12 mouse cellular contexts compared by ENCODE assay signal in genomic region chr5:4993192-4993601, GRCm38 (mm10).
A peak's percentile ranks its signal among the peaks of the same experiment; 100 is the strongest.
DNase-seq lines count a peak whose midpoint lies in the region; ATAC-seq and TF ChIP-seq lines count a peak whose summit lies in the region.
"Had no signal": no experiment of that assay in that cellular context is flagged by ENCODE, and none has a peak within 500 bp of the region (broad histone marks: within the 10 kb centered on the region; RNA-seq: fewer than 3 reads in every experiment).

No protein-coding gene starts in this region.

- H3K9ac ChIP-seq in limb, embryonic 14.5 days (ENCODE audit: low read depth, low read length, severe bottlenecking), result no peak overlapping the region
- no peak overlapping the region for H3K9ac ChIP-seq in intestine, embryonic 16.5 days (ENCODE audit: low read depth, low read length)

- no peaks in the 10 kb centered on the region for H3K36me3 ChIP-seq in limb, embryonic 14.5 days (ENCODE audit: control insufficient read depth, insufficient read depth, low read length)
- H3K36me3 ChIP-seq in limb, embryonic 10.5 days, result no peaks in the 10 kb centered on the region
- H3K36me3 ChIP-seq in intestine, embryonic 16.5 days (ENCODE audit: control insufficient read depth, insufficient read depth, low read length), result no peaks in the 10 kb centered on the region

- peak; percentile 44 for DNase-seq in limb, embryonic 14.5 days (ENCODE audit: low spot score)
- no peak for DNase-seq in limb, embryonic 10.5 days (ENCODE audit: low spot score)
- DNase-seq in layer of hippocampus, postnatal 25 days (ENCODE audit: extremely low spot score in 1 of 2, low spot score in 1 of 2), result peak; percentile 54 to 58
- DNase-seq in right cerebral cortex, postnatal 36 days (ENCODE audit: low spot score in 2 of 2), result peak; percentile 92 to 97
- DNase-seq in thymus, postnatal 4 days, result no peak
- no peak for DNase-seq in spleen, postnatal 14 days (ENCODE audit: low spot score in 2 of 2)
- DNase-seq: heart, postnatal 14 days; liver had no signal

- no peak overlapping the region for H3K4me3 ChIP-seq in limb, embryonic 14.5 days (replicated peaks; ENCODE audit: low read length)
- no peak overlapping the region for H3K4me3 ChIP-seq in limb, embryonic 10.5 days
- no peak overlapping the region for H3K4me3 ChIP-seq in cortical plate, adult 2 months (ENCODE audit: insufficient read depth, low read length)
- H3K4me3 ChIP-seq in intestine, embryonic 16.5 days (ENCODE audit: low read length), result no peak overlapping the region
- H3K4me3 ChIP-seq: erythroblast, embryonic 14.5 days; megakaryocyte, embryonic 14.5 days had no signal

- TF ChIP-seq POLR2A in limb, embryonic 14.5 days (IDR thresholded peaks at IDR 0.05; ENCODE audit: borderline replicate concordance, extremely low read depth, insufficient read depth, insufficient read length), result no peak
- no peak for TF ChIP-seq POLR2A in cortical plate, adult 2 months (IDR thresholded peaks at IDR 0.05; ENCODE audit: extremely low read depth, insufficient read depth, low read length)

- TF ChIP-seq CTCF in cortical plate, adult 2 months (IDR thresholded peaks at IDR 0.05; ENCODE audit: extremely low read depth, insufficient read depth, low read length), result no peak

- no peak overlapping the region for H3K4me2 ChIP-seq in limb, embryonic 14.5 days (replicated peaks; ENCODE audit: low read depth, low read length, severe bottlenecking)
- no peak overlapping the region for H3K4me2 ChIP-seq in intestine, embryonic 16.5 days (ENCODE audit: low read depth, low read length)

- no peaks in the 10 kb centered on the region for H3K27me3 ChIP-seq in limb, embryonic 14.5 days (ENCODE audit: control insufficient read depth, insufficient read depth, low read length)
- no peaks in the 10 kb centered on the region for H3K27me3 ChIP-seq in limb, embryonic 10.5 days (ENCODE audit: low read depth, poor library complexity, severe bottlenecking)
- no peaks in the 10 kb centered on the region for H3K27me3 ChIP-seq in intestine, embryonic 16.5 days (replicated peaks; ENCODE audit: control insufficient read depth, insufficient read depth, low read length)
- H3K27me3 ChIP-seq: megakaryocyte, embryonic 14.5 days had no signal

- no peak overlapping the region for H3K27ac ChIP-seq in limb, embryonic 14.5 days (replicated peaks; ENCODE audit: low read depth, low read length)
- no peak overlapping the region for H3K27ac ChIP-seq in limb, embryonic 10.5 days
- peak overlapping the region; percentile 11; the same call in 1 of the 2 replicates for H3K27ac ChIP-seq in cortical plate, adult 2 months (ENCODE audit: insufficient read depth, low read length)
- H3K27ac ChIP-seq in intestine, embryonic 16.5 days (ENCODE audit: low read length), result no peak overlapping the region

- ATAC-seq in limb, embryonic 14.5 days (ENCODE audit: low FRiP score, low read depth), result peak; percentile 50; the same call in 1 of the 2 replicates
- no peak for ATAC-seq in intestine, embryonic 16.5 days

- H3K9me3 ChIP-seq in limb, embryonic 14.5 days (ENCODE audit: control insufficient read depth, low read length), result no peaks in the 10 kb centered on the region
- no peaks in the 10 kb centered on the region for H3K9me3 ChIP-seq in limb, embryonic 10.5 days (replicated peaks)
- H3K9me3 ChIP-seq in intestine, embryonic 16.5 days (ENCODE audit: control insufficient read depth, low read length), result no peaks in the 10 kb centered on the region
- H3K9me3 ChIP-seq: megakaryocyte, embryonic 14.5 days had no signal

- 0 out of 2 replicates have a peak, but pooled peaks cover 5% of the 10 kb centered on the region for H3K4me1 ChIP-seq in limb, embryonic 14.5 days (ENCODE audit: control insufficient read depth, insufficient read depth, low read length)
- no peaks in the 10 kb centered on the region for H3K4me1 ChIP-seq in limb, embryonic 10.5 days
- H3K4me1 ChIP-seq in cortical plate, adult 2 months (ENCODE audit: control insufficient read depth, insufficient read depth, low read length), result peaks cover 17% of the 10 kb centered on the region
- no peaks in the 10 kb centered on the region for H3K4me1 ChIP-seq in intestine, embryonic 16.5 days (ENCODE audit: control insufficient read depth, insufficient read depth, low read length)
- H3K4me1 ChIP-seq: megakaryocyte, embryonic 14.5 days had no signal

- 79% methylated on average over 4 of the region's 4 CpGs for WGBS in limb, embryonic 14.5 days
- WGBS in limb, embryonic 10.5 days, result 88% methylated on average over 4 of the region's 4 CpGs
- WGBS in intestine, embryonic 16.5 days, result 85% methylated on average over 4 of the region's 4 CpGs

Comparison
In these comparisons a context has a peak if more than half of its experiments do, and no peak if none do; other contexts are left out.
1. DNase-seq: peak in limb, embryonic 14.5 days (single experiment), layer of hippocampus, postnatal 25 days (2 of 2) and right cerebral cortex, postnatal 36 days (2 of 2); none in limb, embryonic 10.5 days (single experiment), thymus, postnatal 4 days (single experiment) and spleen, postnatal 14 days (0 of 2).